Mouse (Mus musculus) lung, embryonic 14.5 days (tissue): ENCODE measurements around the gene Smyd3. TPM values are rescaled to one million over a fixed set of nuclear protein-coding genes. Genes with fewer than 3 reads are reported as not detected.

Experiments
- ATAC-seq: fragments of 200-750 bp; cut with Nextera tagmentation; 2 replicates; pipeline ENCODE4 v1.8.0; 2017; ENCODE audit warnings: mild to moderate bottlenecking, moderate TSS enrichment, moderate library complexity; ENCODE audit not compliant: insufficient read depth
- DNase-seq: peaks from one replicate; pipeline ENCODE4 v3.0.0-alpha.2; 2015
- H3K27ac ChIP-seq: fragments of 300-500 bp; sonication (generic); 2 replicates; pipeline ENCODE4 v1.5.1; 2014; ENCODE audit warnings: low read depth, mild to moderate bottlenecking, moderate library complexity
- H3K27me3 ChIP-seq: fragments of 300-500 bp; sonication (generic); 2 replicates; pipeline ENCODE4 v1.6.1; 2014; ENCODE audit warnings: low read length, control low read depth; ENCODE audit not compliant: insufficient read depth
- H3K36me3 ChIP-seq: fragments of 300-500 bp; sonication (generic); 2 replicates; pipeline ENCODE4 v1.6.1; 2014; ENCODE audit warnings: control low read depth; ENCODE audit not compliant: insufficient read depth
- H3K4me1 ChIP-seq: fragments of 300-500 bp; sonication (generic); 2 replicates; pipeline ENCODE4 v1.6.1; 2014; ENCODE audit warnings: antibody characterized with exemption, control low read depth; ENCODE audit not compliant: insufficient read depth
- H3K4me2 ChIP-seq: fragments of 300-500 bp; sonication (generic); 2 replicates; pipeline ENCODE4 v1.6.1; 2014; ENCODE audit warnings: mild to moderate bottlenecking
- H3K4me3 ChIP-seq: fragments of 300-500 bp; sonication (generic); 2 replicates; pipeline ENCODE4 v1.5.1; 2014; ENCODE audit warnings: low read depth, low read length
- H3K9ac ChIP-seq: fragments of 300-500 bp; sonication (generic); 2 replicates; pipeline ENCODE4 v1.6.1; 2014
- H3K9me3 ChIP-seq: fragments of 300-500 bp; sonication (generic); 2 replicates; pipeline ENCODE4 v1.6.1; 2016; ENCODE audit warnings: low read depth, low read length, control low read depth
- CTCF ChIP-seq: IDR thresholded peaks from 2 replicates; pipeline ENCODE4 v1.5.1; 2016; ENCODE audit warnings: antibody characterized with exemption, low read depth
- WGBS: fragments of 180-500 bp; shearing (Covaris S2); extraction: QIAGEN DNeasy Blood & Tissue Kit; methylation state at CpG from one replicate; pipeline ENCODE4 v1.1.7; 2014; 5-methylcytosine and 5-hydroxymethylcytosine counted together
- polyA plus RNA-seq: library from polyadenylated mRNA; unstranded; fragments of >200 nt; fragmentation: Nextera tagmentation; extraction: Ambion mirVana; gene quantifications from 2 replicates; pipeline ENCODE4 v1.2.1, GENCODE M21; 2014

Gene Smyd3
- polyA plus RNA-seq, 1 experiment from 2014 or later: 20.6 TPM

DNA sequence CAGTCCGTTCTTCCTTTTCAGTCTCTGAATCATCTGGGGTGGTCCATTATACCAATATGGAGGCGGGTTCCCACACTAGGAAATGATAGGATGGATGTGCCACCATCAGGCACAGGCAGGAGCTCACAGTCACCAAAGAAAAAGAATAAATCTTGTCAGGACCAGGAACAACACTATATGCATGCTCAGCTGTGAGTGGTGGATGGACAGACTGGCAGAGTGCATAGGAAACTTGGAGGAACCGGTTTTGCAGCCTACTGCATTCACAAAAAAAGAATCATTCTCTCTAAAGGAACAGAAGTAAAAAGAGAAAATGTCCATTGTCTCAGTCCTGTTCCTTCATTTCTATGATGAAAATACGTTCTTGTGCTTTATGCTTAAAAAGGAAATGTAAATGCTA is 98.8 kb downstream of the Smyd3 start:
- peak; percentile 73; the same call in 1 of the 2 replicates for ATAC-seq
- TF ChIP-seq CTCF: no peak
- H3K36me3 ChIP-seq: no peaks in the 10 kb centered on the region
- H3K27ac ChIP-seq: no peak overlapping the region
- H3K9me3 ChIP-seq: no peaks in the 10 kb centered on the region
- DNase-seq: peak; percentile 60
- no peaks in the 10 kb centered on the region for H3K4me1 ChIP-seq
- H3K9ac ChIP-seq: no peak overlapping the region
- no peak overlapping the region for H3K4me2 ChIP-seq
- no peaks in the 10 kb centered on the region for H3K27me3 ChIP-seq
- 69% methylated on average over 4 of the region's 4 CpGs for WGBS
- no peak overlapping the region for H3K4me3 ChIP-seq

DNA sequence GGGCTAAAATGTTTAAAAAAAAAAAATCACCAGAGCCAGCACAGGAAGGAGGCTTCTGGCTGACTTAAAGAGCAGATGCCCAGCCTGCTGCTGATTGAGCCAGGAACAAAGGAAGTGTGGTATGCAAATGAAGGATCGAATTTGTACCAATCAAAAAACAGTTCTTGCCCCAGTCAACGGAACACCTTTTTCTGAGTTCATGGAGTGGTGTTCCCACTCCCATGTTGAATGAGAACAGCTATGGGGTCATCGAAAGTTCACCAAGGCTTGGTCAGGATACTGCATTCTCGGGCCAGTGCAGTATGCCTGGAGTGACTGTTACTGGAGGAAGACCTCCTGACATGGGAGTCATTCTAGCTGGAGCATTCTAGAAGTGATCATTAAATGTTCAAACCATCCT is 109.8 kb downstream of the Smyd3 start:
- no peak for TF ChIP-seq CTCF
- Histone ChIP-seq H3K9me3 (no peaks in the 10 kb centered on the region), H3K27ac (no peak overlapping the region), H3K4me3 (no peak overlapping the region), H3K9ac (no peak overlapping the region), H3K4me1 (no peaks in the 10 kb centered on the region), H3K36me3 (no peaks in the 10 kb centered on the region), H3K27me3 (no peaks in the 10 kb centered on the region), H3K4me2 (no peak overlapping the region)
- DNase-seq (no peak), ATAC-seq (no peak)
- 82% methylated on average over 4 of the region's 4 CpGs for WGBS

DNA sequence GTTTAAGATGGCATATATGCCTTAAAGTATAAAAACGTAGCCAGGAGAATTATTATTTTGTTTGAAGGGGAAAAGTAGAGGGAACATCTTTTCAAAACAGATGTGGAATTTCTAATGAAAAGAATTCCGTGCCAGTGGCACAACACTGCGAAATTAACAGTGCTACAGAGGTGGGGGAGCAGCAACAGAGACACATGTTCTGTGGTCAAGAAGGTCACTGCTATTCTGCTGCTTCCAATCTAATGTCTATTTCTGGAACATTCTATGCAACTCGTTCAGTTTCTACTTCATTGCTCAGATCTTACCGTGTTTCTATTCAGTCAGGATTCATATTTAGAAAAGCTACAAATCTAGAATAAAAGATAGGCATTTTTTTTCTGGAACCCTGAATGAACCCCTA is 117.0 kb downstream of the Smyd3 start:
- H3K4me1 ChIP-seq: no peaks in the 10 kb centered on the region
- no peaks in the 10 kb centered on the region for H3K9me3 ChIP-seq
- WGBS: 73% methylated on average over 5 of the region's 5 CpGs
- H3K4me3 ChIP-seq: no peak overlapping the region
- TF ChIP-seq CTCF: no peak
- H3K4me2 ChIP-seq: no peak overlapping the region
- H3K9ac ChIP-seq: no peak overlapping the region
- DNase-seq (no peak), ATAC-seq (no peak)
- H3K27me3 ChIP-seq: no peaks in the 10 kb centered on the region
- H3K36me3 ChIP-seq: no peaks in the 10 kb centered on the region
- H3K27ac ChIP-seq: no peak overlapping the region

DNA sequence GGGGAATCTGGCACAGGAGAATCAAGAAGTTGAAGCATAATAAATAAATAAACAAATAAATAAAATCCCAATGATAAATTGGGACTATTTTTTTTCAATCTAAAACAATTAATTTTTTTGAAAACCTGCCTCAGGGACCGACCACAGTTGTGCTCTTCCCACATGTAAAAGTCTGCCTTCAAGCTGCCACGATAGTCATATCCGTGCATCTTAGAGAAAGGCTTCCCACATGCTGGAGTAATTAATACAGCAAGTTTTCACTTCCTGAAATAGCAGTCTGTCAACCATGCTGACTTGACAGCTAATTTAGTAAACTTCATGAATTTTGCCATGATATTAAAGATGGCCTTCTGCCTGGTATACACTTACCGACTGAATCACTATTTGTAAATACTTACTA is 119.2 kb downstream of the Smyd3 start:
- Histone ChIP-seq H3K36me3 (no peaks in the 10 kb centered on the region), H3K27me3 (no peaks in the 10 kb centered on the region), H3K9me3 (no peaks in the 10 kb centered on the region), H3K4me3 (no peak overlapping the region), H3K4me1 (no peaks in the 10 kb centered on the region), H3K4me2 (no peak overlapping the region), H3K27ac (no peak overlapping the region), H3K9ac (no peak overlapping the region)
- DNase-seq: no peak
- 80% methylated on average over 4 of the region's 4 CpGs for WGBS
- no peak for TF ChIP-seq CTCF
- no peak for ATAC-seq

DNA sequence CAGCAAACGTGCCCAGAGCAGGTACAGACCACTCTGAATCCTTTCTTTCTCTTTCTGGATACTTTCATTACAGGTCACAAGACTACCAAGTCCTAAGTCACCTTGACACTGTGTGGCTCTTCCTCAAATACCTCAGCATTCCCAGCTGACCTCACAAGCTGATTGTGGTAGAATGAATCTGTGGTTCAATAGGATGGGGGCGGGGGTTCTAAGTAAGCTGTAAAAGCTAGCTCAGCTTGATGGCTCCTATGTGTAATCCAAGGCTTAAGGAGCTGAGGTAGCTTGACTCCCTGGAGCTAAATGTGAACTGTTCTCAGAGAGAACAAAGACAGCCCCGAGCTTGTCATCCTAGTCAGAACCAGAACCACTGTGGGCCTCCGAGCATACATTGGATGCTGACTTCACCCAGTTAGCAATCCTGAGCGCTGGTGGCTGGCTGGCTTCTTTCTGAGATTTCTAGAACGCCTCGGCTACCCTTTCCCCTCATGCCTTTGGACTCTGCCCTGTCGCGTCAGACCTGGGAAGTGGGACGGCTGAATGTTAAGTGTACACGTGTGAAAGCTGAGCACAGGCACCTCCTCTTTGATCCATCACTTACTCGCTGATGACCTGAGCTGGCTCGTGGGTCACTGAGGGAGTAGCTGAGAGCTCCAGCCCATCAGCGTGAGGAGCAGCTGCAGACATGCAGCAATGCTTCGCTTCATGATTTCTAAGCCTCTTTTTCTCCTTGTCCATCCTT is 131.4 kb downstream of the Smyd3 start:
- Histone ChIP-seq H3K4me2 (no peak overlapping the region), H3K4me3 (no peak overlapping the region), H3K9me3 (no peaks in the 10 kb centered on the region), H3K4me1 (no peaks in the 10 kb centered on the region), H3K9ac (no peak overlapping the region), H3K27me3 (no peaks in the 10 kb centered on the region), H3K27ac (no peak overlapping the region), H3K36me3 (no peaks in the 10 kb centered on the region)
- DNase-seq (no peak), ATAC-seq (no peak)
- no peak for TF ChIP-seq CTCF
- WGBS: 40% methylated on average over 15 of the region's 15 CpGs

DNA sequence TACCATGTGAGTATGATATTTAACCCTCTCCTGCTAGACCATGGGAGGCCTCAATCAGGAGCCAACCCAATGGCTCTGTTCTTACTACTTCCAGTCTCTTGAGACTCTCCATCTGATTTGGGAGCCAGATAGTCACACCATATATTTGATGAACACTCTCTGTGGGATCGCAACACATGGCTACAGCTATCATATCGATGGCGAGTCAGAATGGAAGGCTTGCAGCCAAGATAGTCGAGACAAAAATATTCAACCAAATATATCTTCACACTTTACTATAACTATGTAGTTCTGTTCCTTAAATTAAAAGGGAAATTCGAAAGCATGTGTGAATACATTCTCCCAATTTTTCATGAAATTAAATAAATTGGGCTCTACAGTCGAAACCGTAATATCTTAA is 132.2 kb downstream of the Smyd3 start:
- DNase-seq: no peak
- H3K9me3 ChIP-seq: no peaks in the 10 kb centered on the region
- H3K4me1 ChIP-seq: no peaks in the 10 kb centered on the region
- ATAC-seq: no peak
- TF ChIP-seq CTCF: no peak
- H3K4me2 ChIP-seq: no peak overlapping the region
- H3K27ac ChIP-seq: no peak overlapping the region
- no peak overlapping the region for H3K4me3 ChIP-seq
- no peak overlapping the region for H3K9ac ChIP-seq
- no peaks in the 10 kb centered on the region for H3K36me3 ChIP-seq
- H3K27me3 ChIP-seq: no peaks in the 10 kb centered on the region
- 82% methylated on average over 7 of the region's 7 CpGs for WGBS

DNA sequence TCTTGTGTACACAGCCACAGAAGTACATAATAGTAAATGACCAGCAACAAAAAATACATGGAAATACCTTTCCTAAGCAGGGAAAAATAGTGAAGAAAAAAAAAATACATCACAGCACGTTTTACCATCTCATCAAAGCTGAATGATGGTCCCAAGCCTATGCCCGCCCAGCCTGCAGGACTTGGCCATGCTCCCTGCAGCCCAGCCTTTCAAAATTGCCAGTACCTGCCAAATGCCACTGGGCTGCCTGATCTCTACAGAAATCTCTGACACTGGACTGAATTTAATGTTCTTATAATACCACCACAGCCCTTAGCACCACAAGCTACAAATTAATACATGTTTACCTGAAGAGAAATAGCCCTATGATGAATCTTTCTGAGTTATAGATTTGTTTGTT is 133.5 kb downstream of the Smyd3 start:
- 71% methylated on average over 2 of the region's 2 CpGs for WGBS

More for the DNA sequence above, 133.5 kb downstream of the Smyd3 start:
- H3K27ac ChIP-seq: no peak overlapping the region
- TF ChIP-seq CTCF: no peak
- no peaks in the 10 kb centered on the region for H3K9me3 ChIP-seq
- H3K4me3 ChIP-seq: no peak overlapping the region
- no peaks in the 10 kb centered on the region for H3K4me1 ChIP-seq
- no peaks in the 10 kb centered on the region for H3K27me3 ChIP-seq
- ATAC-seq: no peak
- no peak overlapping the region for H3K9ac ChIP-seq
- no peaks in the 10 kb centered on the region for H3K36me3 ChIP-seq
- no peak for DNase-seq
- H3K4me2 ChIP-seq: no peak overlapping the region
